Mouse (Mus musculus): ENCODE measurements around the gene Gps2.
"Not testable (repeated sequence)": the region's sequence is repeated elsewhere in the genome, so short reads cannot be mapped to it uniquely, and the experiment has no call there.

Gps2 gene

DNA sequence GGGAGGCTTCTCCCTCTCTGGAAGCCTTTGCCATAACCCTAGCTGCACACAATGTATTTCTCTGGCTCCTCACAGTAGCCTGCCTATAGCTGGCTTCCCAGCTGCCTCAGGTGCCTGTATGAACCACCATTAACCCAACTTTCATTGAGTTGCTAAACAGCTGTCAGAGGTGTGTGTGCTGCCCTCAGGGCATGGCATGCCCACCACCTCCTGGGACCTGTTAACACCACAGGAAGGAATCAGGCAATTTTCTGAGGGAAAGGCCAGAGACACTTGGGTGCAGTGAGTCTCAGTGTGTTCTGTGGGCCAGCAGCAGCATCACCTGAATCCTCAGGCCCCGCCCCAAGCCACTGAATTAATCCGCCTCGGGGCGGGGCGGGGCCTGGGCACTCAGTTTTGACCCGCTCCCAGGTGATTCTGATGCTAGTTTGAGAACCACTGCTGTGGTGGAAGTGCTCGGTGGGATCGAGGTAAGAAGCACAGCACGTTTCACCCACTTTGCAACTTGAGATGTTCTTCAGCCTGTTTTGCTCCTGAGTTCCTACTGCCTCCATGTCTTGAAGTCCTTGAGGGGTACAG lies 24.8 kb downstream of the Gps2 start:
- DNase-seq: no peak

DNA sequence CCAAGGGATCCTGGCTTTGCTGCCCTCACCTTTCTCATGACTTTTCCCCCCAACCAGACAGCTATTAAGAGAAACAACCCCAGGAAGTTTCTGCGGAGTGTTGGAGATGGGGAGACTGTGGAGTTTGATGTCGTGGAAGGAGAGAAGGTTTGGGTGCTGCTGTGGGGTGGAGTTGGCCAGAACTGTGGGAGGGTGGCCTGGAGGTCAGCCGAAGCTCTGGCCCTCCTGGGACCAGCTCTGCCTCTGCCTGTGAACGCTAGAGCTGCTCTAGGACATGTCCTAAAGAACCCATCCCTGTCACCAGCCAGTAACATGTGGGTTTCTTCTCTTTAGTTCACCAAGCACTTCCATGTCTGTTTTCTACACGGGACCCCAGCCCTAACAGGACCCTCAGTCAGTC lies 25.5 kb downstream of the Gps2 start:
- no peak for DNase-seq

DNA sequence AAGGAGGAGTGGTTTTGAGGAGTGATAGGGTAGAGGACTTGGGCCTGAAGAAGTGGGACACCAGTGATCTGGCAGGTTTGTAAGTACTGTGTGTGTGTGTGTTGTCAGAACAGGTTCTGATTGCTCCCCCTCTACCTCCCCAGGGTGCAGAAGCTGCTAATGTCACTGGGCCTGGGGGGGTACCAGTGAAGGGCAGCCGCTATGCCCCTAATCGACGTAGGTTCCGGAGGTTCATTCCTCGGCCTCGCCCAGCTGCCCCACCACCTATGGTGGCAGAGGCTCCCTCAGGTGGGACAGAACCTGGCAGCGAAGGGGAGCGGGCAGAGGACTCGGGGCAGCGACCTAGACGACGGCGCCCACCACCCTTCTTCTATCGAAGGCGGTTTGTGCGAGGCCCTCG lies 26.0 kb downstream of the Gps2 start:
- no peak for DNase-seq

DNA sequence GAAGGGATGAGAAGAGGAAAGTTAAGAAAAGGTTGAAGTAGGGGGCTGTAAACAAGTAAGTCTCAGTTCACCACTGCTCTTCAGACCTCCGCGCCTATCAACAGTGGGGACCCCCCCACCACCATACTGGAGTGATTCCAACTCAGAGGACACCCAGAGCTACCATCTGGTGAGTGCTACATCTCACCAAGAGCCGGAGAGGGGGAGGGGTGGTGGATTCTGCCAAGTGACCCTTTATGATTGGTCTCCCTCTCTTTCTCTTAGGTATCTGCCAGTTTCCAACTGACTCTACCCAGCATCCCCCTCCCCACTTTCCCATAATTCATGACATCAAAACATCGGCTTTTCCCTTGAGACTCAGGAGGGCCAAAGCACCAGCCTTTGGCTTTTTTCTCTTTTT lies 27.3 kb downstream of the Gps2 start:
- DNase-seq: no peak

DNA sequence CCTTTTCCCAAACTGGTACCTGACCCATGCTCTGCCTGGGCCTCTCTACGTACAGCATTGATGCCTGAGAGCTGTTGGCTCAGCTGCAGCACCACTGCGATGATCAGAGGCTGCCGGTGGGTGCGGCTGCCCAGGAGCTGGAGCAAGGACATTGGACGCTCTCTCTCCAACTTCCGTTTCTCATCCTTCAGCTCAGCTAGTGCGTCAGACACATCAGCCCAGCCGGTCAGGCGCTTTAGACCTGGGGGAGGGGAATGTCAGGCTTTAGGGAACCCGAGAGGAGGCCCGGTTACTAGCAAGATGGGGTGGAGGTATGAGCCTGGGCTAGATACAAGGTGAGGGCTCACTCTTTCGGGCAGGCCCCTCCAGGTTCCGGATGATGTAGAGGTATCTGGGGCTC lies 31.5 kb downstream of the Gps2 start:
- no peak for DNase-seq

DNA sequence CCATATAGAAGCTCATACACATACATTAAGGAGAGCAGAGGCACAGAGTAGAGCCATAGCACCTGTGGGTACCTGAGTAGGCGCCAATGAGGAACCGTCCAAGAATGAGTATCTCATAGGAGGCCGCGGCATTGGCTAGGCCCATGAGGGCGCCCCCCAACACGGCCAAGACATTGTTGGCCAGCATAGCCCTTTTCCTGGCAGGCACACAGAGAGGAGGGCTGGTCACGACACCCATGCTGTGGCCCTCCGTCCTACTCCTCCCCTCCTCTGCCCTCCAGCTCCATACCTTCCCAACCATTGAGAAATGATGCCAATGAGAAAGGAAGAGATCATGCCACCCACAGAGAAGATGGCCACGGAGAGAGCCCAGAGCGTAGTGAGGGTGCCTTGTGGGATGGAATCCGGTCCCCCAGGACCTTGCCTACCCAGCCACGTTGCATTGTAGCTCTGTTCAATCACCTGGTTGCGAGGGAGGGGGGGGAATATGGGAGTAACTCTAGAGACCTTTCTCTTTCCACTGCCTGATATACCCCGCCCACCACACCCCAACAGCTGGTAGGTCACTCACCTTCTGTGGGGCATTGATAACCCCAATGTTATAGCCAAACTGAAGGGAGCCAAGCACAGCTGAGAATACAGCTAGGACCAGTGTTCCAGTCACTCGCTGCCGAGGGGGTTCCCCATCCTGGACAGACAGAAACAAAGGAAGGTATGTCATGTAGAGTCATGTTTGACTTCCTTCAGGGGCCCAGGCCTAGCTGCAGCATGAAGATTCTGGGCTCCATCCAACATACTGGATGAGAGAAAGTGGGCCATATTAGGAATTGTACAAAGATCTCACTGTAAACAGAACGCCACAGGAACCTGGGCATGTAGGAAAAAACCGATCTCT lies 32.6 kb downstream of the Gps2 start:
- no peak for DNase-seq

DNA sequence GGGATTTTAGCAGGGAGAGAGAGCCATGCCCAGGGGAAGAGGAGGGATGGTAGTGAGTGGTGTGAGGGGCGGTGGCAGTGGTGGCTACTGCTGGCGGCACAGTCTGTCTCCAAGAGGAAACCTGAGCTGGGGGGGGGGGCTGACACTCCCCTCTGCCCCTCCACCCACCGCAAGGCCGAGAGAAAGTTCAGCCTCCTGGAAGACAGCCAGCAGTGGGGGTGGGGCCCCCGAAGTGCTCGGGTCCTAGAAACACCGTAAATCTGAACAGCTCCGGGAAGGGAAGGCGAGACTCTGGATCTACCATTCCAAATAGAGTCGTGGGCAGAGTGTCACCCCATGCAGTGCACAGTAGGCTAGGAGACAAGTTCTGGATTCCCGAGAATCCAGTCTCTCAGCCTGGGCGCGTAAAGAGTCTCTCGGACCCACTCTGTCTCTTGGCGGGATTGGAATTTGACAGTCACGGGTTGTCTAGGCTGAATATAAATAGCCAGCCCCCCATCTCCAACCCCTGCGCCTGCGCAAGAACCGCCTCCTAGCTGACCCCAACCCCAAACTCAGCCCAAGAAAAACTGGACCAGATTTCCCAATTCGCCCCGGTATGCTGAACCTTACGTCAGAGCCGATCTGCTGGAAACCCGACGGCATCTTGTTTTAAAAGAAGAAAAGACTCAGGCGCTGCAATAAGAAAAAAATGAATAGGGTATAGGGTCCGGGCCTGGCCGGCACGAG lies 33.8 kb downstream of the Gps2 start:
- DNase-seq: peak; percentile 39

DNA sequence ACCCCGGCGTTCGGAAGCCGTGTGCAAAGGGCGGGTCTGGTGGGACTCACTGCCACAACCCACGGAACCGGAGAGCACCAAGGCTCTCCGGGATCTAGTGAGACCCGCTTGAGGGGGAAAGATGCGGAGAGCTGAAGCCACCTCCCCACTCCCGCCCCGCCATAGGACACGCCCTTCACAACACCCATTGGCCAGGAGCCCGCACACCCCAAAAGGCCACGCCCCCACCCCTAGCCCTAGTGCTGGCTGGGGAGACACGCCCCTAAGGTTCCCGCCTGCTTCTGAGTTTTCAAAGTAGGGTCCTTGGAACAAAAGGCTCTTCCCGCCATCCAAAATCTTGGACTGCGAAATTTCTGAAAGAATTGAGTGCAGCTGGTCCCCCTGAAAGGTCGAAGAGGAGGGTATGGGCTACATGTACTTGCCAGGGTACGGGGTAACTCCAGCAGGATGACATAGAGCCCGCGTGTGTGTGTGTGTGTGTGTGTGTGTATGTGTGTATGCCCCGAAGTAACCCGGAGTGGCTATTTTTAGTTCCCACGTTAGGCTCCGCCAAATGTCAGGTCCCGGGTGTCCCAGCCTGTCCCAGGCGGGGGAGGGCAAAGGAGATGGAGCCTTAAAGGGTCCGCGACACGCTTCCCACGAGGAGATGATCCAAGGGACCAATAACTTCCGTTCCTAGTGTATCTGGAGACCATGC lies 34.5 kb downstream of the Gps2 start, which contains the start of gene Slc2a4:
TSS of gene Slc2a4 (minus strand) at position 123 of the 697 bp plus-strand sequence.
- DNase-seq: peak; percentile 95

DNA sequence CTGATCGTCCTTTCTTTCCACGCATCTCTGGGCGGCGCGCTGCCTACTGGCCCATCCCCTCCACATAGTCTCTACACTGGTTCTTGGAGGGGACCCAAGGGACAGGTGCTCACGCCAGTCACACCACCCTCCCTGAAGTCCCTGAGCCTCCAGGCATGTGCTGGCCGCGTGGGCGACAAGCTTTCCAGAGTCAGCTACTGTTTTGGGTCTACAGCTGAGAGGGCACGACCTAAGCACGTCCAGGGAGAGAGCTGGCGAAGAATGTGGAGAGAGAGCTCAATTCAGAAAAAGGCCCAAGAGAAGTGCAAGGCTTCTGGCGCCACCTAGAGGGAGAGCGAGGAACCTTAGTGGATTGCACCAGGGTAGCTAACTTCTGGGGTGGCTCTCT lies 35.1 kb downstream of the Gps2 start:
- peak; percentile 94 for DNase-seq

DNA sequence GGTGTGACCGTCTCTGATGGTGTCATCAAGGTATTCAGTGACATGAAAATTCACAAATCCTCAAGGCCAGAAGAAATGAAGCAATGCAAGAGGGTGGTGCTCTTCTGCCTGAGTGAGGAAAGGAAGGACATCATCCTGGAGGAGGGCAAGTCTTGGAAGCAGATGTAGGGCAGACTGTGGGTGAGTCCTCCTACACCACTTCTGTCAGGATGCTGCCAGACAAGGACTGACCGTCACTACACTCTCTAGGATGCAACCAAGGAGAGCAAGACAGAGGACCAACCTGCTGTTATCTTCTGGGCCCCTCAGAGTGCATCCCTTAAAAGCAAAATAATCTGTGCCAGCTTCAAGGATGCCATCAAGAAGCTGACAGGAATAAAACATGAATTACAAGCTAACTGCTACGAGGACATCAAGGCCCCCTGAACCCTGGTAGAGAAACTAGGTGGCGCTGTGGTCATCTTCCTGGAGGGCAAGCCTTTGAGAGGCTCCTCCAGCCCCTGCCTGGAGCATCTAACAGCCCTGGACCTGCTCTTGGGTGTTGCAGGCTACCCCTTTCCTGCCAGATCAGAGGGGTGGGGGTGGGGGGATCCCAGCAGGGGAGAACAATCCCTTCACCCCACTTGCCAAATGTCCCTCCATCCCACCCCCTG lies 37.2 kb downstream of the Gps2 start:
- no peak for DNase-seq

DNA sequence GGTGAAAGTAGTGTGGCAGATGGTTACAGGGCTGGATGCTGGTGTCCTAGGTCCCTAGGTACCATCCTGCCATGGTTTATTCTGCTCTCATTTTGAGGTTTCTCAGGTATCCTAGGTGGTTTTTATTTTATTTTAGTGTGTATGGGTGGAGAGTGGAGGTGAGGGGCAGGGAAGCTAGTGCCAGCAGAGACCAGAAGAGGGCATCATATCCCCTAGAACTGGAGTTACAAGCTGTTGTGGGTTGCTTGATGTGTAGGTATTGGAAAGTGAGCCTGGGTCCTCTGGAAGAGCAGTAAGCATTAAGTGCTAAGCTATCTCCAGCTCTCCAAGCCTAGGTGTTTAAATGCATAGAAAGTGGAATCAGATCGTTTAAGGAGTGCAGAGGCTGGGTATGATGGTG lies 38.6 kb downstream of the Gps2 start:
- DNase-seq: no peak

DNA sequence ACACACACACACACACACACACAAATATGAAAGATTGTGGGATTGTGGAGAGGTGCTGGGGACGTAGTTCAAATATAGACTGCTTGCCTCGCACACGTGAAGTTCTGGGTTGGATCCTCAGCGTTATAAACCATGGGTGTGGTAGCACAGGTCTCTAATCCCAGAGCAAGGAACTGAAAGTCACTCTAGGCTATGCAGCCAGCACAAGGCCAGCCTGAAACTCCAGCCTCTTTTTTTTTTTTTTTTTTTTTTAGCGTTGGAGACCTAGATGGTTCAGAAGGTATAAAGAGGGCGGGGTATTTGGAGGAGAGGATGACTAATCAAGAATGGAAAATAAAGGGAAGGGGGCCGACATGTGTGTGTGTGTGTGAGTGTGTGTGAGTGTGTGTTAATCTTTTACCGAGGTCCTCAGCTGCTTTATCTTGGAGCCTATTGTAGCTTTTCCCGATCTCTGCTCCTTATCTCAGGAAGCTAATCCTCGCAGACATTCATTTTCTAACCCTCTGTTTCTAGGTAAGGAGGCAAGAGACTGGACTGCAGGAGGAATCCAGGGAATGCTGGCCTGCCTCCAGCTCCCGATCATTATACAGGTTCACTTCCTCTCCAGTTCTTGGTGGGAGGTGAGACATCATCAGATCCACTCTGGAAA lies 39.7 kb downstream of the Gps2 start:
- DNase-seq: no peak

DNA sequence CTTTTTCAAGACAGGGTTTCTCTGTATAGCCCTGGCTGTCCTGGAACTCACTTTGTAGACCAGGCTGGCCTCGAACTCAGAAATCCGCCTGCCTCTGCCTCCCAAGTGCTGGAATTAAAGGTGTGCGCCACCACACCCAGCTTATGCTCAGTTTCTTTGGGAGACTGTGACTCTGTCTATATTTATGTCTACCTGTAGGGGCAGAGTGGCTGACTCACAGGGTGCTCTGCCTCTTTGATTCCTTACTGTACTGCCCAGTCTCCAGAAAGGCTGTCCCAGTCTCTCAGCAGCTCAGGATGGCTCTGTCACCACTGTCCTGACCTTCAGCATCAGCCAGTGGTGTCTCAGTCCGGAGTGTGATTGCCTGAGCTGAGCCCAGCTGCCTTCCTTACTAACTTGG lies 41.9 kb downstream of the Gps2 start:
- DNase-seq: not testable (repeated sequence)

DNA sequence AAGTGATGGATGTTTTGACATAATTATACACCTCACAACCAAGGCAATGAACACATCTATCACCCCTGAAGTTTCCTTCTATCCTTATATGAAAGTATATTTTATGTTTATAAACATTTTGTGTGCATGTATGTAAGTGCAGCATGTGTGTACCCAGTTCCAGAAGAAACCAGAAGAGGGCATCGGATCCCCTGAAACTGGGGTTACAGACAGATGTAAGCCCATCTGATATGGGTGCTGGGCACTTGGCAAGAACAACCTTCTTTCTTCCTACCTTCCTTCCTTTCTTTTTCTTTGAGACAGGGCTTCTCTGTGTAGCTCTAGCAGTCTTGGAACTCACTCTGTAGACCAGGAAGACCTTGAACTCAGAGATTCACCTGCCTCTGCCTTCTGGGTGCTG lies 42.5 kb downstream of the Gps2 start:
- DNase-seq: no peak

DNA sequence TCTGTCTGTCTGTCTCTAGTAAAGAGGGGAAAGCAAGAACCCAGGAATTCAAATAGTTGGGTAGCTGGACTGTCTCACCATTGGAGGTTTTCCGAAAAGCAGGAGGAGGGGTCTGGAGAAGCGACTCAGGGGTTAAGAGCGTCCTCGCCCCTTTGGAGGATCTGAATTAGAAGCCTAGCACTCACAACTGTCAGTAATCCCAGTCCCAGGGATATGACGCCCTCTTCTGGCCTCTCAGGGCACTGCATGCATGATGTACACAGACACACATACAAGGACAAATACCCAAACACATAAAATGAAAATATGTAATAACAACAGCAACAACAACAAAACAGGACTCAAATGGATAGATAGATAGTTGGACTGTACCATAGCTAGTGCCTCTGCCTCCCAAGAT lies 46.9 kb downstream of the Gps2 start:
- DNase-seq: no peak

DNA sequence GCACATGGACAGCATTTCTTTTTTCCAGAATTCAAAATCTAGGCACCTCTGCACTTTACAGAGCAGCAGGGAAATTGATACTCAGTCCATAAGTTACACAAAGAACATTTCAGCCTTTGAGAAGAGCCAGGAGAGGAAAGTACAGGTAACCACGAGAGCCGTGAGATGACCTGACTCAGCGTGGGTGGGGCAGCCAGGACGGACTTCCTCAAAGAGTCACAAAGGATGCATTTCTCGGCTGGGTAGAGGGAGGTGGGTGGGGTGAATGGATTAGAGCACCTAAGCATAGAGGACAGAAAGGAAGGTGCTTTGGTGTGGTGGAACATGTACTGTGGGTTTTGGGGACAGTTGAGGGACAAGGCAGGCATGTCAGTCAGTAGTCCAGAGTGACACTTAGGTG lies 48.2 kb downstream of the Gps2 start:
- DNase-seq: no peak

DNA sequence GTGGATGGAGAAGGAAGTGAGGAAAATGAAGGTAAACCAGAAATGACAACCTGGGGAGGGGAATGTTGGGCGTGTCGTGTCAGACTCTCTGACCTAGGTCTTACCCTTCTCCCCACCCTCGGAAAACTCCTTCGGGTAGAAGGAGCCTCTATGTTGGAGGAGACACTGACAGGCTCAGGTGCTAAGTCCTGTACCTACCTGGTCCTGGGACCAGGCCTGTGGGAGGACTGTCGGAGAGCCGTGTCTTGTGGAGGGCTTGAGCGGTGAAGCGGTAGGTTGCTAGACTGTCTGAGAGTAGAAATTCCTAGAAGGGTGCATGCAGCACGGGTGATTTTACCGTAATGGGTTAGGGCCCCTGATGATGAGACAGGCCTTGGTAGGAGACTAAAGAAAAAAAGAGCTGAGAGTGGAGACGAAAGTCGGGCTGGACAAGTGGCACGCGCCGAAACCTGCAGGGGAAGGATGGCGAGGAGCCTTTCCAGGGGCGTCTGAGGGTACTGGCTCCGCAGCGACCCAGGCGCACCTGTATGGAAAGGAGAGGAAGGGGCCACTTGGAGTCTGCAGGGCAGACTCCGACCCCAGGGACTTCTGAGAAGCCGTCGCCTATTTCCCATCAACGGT lies 51.1 kb downstream of the Gps2 start, which contains the start of gene Cldn7:
TSS of gene Cldn7 (plus strand) at position 130 of the 621 bp plus-strand sequence.
- no peak for DNase-seq

DNA sequence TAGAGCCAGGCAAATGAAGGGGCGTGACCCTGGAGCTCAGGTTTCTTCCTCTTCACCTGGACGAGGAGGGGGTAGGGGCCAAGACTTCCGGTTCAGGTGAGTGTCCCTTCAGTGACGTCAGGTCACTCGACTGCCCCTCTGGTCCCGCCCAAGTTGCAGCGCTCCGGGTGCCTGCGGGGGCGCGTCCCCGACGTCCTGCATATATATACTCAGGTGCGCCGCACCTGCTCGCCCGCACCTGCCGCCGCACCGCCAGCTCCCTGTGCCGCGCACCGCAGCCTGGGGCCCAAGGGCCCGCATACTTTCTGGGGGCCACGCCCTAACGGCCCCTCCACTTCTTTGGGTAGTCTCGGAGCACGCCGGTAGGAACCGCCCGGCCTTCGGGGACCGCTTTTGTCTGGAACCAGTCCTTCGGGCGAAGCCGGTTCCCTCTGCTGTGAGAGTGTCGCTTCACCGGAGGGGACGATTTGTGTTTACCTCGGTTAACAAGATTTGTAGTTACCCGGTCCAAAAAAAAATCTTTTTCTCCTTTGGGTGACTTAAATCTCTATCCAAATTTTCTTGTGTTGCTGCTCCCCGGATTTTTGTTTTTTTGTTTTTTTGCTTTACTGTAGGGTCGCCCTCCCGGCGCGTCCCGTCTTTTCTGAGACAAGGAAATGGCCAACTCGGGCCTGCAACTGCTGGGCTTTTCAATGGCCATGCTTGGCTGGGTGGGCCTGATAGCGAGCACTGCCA lies 51.8 kb downstream of the Gps2 start:
- peak; percentile 84 for DNase-seq

Measured in lung, postnatal 10 days (tissue).